Mouse (Mus musculus): ENCODE results near the gene Gfpt2. TPM values are rescaled to one million over a fixed set of nuclear protein-coding genes. Genes with fewer than 3 reads are reported as not detected.
A peak's percentile ranks its signal among the peaks of the same experiment; 100 is the strongest.
"Not testable (repeated sequence)": the region's sequence is repeated elsewhere in the genome, so short reads cannot be mapped to it uniquely, and the experiment has no call there.

Gene Gfpt2
- total RNA-seq (2021) = 5.6 and 6.0 TPM in 2 replicates
- long read RNA-seq, experiment 1, partial matches to known transcripts = 0 of 3 reads
- long read RNA-seq, experiment 1, other reads (novel, unspliced or antisense) = 0 of 3 reads
- long read RNA-seq, experiment 2, partial matches to known transcripts = 0 of 5 reads
- long read RNA-seq, experiment 2, other reads (novel, unspliced or antisense) = 2 of 5 reads

- peak; percentile 84 for DNase-seq
Measured at GRCm38 (mm10) chr11:49793619-49794341, at the start of gene Gfpt2. Gene Gfpt2, plus strand, starts transcription at chr11:49794178.

- no peak for DNase-seq
Measured at GRCm38 (mm10) chr11:49744981-49745380, 49.0 kb upstream of the Gfpt2 start.

- DNase-seq = no peak
Measured at GRCm38 (mm10) chr11:49745839-49746238, 48.1 kb upstream of the Gfpt2 start.

GRCm38 (mm10) chr11:49746756-49747155 lies 47.2 kb upstream of the Gfpt2 start:
- DNase-seq = no peak

DNA sequence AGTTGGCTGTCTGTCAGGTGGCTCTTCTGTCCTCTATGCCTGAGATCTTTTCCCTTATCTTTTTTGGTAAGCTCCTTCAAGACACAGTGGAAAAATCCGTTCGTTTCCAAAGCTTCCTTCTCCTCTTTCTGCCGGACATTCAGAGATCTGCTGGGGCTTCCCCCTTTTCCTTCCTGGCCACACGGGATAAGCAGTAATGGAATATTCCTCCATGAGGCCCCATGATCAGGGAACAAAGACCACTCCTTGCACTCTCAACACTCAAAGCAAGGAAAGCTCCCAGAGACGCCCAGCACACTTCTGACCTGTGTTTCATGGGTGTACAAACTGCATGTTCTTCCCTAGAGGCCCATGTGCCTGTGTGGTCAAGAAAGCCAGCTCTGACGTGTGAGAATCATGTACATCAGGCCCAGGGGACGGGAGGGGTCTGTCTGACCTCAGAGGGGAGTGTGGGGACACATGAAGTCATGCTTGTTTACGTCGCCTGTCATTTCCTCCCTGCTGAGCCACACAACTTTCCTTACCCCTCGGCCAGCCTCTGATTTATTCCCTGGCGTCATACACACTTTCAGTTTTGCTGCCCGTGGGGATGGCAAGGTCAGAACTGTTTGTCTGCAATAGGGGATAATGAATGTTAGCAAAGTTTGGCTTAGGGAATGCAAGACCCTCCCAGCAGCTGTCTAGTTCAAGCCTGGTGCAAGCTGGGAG lies 38.9 kb upstream of the Gfpt2 start:
- DNase-seq = peak; percentile 52

DNA sequence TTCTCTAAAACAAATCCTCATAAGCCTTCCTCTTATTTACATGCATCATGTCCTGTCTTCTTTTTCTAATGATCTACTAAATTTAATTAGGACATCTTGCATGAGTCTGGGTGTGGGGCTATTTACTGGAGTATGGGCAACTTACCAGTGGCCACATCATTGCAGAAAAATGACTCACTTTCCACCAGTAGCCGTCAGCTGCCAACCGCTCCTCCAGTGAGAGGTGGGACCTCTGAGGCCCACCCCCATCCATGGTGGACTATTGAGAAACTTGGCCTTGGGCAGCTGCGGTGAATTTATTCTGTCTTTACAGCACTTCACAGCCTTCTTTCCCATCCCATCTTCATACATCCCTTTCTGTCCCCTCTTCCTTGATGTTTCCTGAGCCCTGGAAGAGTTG lies 35.9 kb upstream of the Gfpt2 start:
- DNase-seq = no peak

DNA sequence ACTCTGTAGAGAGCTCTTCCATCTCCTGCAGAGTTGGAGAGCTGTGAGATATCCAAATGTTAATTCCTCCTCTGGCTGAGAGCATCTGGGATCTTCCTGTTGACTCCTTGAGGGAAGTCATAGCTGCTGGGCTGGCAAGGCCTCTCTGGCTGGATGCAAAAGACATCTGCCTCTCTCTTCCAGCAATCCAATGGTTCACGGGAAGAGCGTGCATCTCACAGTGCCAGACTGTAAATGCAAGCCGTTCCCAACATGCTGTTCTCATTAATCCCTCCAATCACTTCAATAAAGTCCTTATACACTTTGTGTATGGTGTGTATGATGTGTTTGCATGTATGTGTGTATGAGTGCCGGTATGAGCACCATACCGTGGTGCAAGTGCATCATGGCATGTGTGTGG lies 32.8 kb upstream of the Gfpt2 start:
- DNase-seq = no peak

GRCm38 (mm10) chr11:49763555-49763954 lies 30.4 kb upstream of the Gfpt2 start:
- DNase-seq = no peak

- no peak for DNase-seq
Measured at GRCm38 (mm10) chr11:49764023-49764422, 30.0 kb upstream of the Gfpt2 start.

DNA sequence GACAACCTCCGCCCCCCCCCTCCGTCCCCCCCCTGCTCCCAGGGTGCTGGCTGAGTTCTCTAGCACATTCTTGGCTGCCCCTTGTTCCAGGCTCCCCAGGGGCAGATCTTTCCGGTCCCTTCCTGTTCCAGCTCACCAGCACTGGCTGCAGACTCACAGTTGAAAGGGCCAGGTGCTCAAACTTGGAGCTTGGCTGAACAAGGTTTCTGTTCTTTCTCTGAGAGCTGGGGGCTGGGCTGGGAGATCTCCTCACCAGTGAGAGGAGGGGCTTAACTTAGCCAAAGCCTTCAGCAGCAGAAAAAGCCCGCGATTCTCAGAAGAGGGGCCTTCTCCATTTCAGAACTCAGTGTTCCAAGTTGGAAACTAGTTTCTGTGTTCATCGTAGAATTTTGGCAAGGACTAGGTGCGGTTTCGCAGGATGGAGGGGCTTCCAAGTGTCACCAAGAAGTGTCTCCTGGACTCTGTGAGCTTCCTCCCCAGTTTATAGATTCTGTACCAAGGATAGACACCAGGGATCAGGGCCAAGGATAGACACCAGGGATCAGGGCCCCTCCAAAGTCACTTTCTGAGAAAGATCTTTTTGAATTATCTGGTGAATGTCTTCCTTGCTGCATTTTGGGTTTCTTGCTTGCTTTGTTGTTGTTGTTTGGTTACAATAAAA lies 29.2 kb upstream of the Gfpt2 start:
- peak; percentile 70 for DNase-seq

DNA sequence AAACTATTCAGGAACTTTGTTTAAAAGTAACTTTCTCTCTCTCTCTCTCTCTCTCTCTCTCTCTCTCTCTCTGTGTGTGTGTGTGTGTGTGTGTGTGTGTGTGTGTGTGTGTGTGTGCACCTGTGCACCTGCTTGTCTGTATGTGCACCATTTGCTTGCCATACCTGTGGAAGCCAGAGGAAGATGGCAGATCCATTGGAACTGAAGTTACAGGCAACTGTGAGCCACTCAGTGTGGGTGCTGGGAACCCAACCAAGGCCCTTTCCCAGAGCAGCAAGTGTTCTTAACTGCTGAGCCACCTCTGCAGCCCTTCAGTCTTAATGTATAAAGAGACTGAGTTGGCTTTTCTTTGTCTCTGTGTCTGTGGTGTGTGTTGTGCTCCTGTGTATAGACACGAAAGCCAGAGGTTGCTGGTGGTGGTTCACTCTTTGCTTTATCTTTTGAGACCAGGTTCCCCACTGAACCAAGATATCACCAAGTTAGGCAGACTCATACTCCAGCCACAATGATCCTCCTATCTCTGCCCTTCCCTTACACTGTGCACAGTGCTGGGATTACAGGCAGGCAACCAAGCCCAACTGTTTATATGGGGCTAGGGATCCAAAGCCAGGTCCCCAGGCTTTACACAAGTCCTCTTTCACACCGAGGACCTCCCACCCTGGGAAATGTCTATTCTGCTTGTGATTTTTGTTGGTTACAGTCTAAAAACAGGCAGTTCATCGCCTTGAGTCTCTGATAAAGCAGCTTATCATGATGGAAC lies 28.4 kb upstream of the Gfpt2 start:
- no peak for DNase-seq

- DNase-seq = no peak
Measured at GRCm38 (mm10) chr11:49766137-49766411, 27.9 kb upstream of the Gfpt2 start.

- DNase-seq = not testable (repeated sequence)
Measured at GRCm38 (mm10) chr11:49767497-49767896, 26.5 kb upstream of the Gfpt2 start.

DNA sequence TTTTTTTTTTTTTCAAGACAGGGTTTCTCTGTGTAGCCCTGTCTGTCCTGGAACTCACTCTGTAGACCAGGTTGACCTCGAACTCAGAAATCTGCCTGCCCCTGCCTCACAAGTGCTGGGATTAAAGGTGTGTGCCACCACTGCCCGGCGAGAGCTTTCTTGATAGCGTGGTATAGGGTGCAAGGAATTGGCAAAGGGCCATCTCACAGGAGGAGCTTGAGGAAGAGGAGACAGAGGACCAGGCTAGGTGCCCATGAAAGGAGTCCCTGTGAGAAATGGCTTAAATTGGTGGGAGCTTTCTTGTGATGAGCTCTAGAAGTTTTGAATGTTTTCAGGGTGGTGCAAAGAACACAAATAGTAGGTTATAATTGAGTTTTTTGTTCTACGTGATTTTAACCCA lies 25.2 kb upstream of the Gfpt2 start:
- DNase-seq = no peak

- no peak for DNase-seq
Measured at GRCm38 (mm10) chr11:49770676-49771550, 23.1 kb upstream of the Gfpt2 start.

- DNase-seq = no peak
Measured at GRCm38 (mm10) chr11:49772251-49772650, 21.7 kb upstream of the Gfpt2 start.

DNA sequence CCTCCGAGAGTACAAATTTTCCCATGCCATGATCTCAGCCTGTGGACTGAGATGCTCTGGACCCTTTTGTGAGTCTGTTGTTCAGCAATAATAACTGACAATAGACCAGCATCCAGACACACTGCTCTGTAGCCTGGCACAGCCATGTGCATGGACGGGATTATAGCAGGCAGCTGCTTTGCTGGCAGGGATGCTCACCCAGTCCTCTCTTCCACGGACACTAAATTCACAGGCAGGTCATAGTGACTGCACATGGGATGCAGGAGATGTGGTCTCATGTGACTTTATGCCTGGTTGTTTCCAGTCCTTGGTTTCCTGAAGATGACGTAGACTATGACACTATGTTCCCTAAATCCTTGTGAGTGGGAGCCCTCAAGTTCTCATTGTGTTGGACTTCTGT lies 19.1 kb upstream of the Gfpt2 start:
- no peak for DNase-seq

GRCm38 (mm10) chr11:49778844-49779243 lies 15.1 kb upstream of the Gfpt2 start:
- no peak for DNase-seq

GRCm38 (mm10) chr11:49780161-49780817 lies 13.7 kb upstream of the Gfpt2 start:
- DNase-seq = no peak

- DNase-seq = no peak
Measured at GRCm38 (mm10) chr11:49781833-49782399, 12.1 kb upstream of the Gfpt2 start.

Data from adrenal gland, postnatal 14 days (tissue).